Mouse (Mus musculus) cerebellum, postnatal 4 days (tissue): ENCODE measurements at regions not wholly inside any gene's neighbourhood (a gene's known extent, or its start where the extent isn't known, plus 50 kb on each side); places are given as distances from the start of the nearest gene placed in this dataset.

Source experiments
- DNase-seq, 2 experiments: peaks; one replicate each; pipeline ENCODE4 v3.0.0; 2022; ENCODE audit warnings: low spot score in 2 of 2, mixed read lengths in 1 of 2

- no peak for DNase-seq
These were observed 420.5 kb upstream of the Camk1g start for GRCm38 (mm10) chr1:193790579-193790978.

GRCm38 (mm10) chr1:193788496-193788895, 418.4 kb upstream of the Camk1g start:
- no peak for DNase-seq

GRCm38 (mm10) chr1:193787417-193787816, 417.3 kb upstream of the Camk1g start:
- no peak for DNase-seq

GRCm38 (mm10) chr1:193784966-193785365, 414.9 kb upstream of the Camk1g start:
- DNase-seq: peak in 1 of 2 experiments; percentile 60

- no peak for DNase-seq
These were observed 414.4 kb upstream of the Camk1g start for GRCm38 (mm10) chr1:193784526-193784925.

- no peak for DNase-seq
These were observed 408.1 kb upstream of the Camk1g start for GRCm38 (mm10) chr1:193778181-193778580.

- DNase-seq: no peak
These were observed 399.4 kb upstream of the Camk1g start for GRCm38 (mm10) chr1:193769546-193769945.

GRCm38 (mm10) chr1:193764103-193764502, 394.0 kb upstream of the Camk1g start:
- DNase-seq: no peak

GRCm38 (mm10) chr1:193751819-193752251, 381.7 kb upstream of the Camk1g start:
- DNase-seq: no peak

- DNase-seq: no peak
These were observed 380.8 kb upstream of the Camk1g start for GRCm38 (mm10) chr1:193750929-193751328.

- DNase-seq: no peak
These were observed 377.4 kb upstream of the Camk1g start for GRCm38 (mm10) chr1:193747426-193747960.

- DNase-seq: no peak
These were observed 372.6 kb upstream of the Camk1g start for GRCm38 (mm10) chr1:193742688-193743087.

GRCm38 (mm10) chr1:193738821-193739220, 368.7 kb upstream of the Camk1g start:
- no peak for DNase-seq

- no peak for DNase-seq
These were observed 365.9 kb upstream of the Camk1g start for GRCm38 (mm10) chr1:193735949-193736518.

GRCm38 (mm10) chr1:193734014-193734763, 364.1 kb upstream of the Camk1g start:
- DNase-seq: no peak

GRCm38 (mm10) chr1:193733402-193733801, 363.3 kb upstream of the Camk1g start:
- no peak for DNase-seq

- no peak for DNase-seq
These were observed 362.0 kb upstream of the Camk1g start for GRCm38 (mm10) chr1:193732113-193732512.

- DNase-seq: no peak
These were observed 351.8 kb upstream of the Camk1g start for GRCm38 (mm10) chr1:193721850-193722249.

GRCm38 (mm10) chr1:193720420-193720851, 350.3 kb upstream of the Camk1g start:
- no peak for DNase-seq

GRCm38 (mm10) chr1:193715328-193715727, 345.2 kb upstream of the Camk1g start:
- DNase-seq: no peak

- DNase-seq: no peak
These were observed 344.5 kb upstream of the Camk1g start for GRCm38 (mm10) chr1:193714631-193715030.

GRCm38 (mm10) chr1:193705205-193705604, 335.1 kb upstream of the Camk1g start:
- no peak for DNase-seq
